Mouse (Mus musculus): ENCODE data around the gene Dbr1. TPM values are rescaled to one million over a fixed set of nuclear protein-coding genes. Genes with fewer than 3 reads are reported as not detected.

Dbr1 gene
- polyA plus RNA-seq, 1 experiment from 2014 or later: 14.2 TPM

GRCm38 (mm10) chr9:99624117-99624516 is 48.5 kb downstream of the Dbr1 start:
- TF ChIP-seq CTCF (IDR thresholded peaks at IDR 0.05; ENCODE audit: low read depth): no peak
- TF ChIP-seq EP300 (optimal IDR thresholded peaks at IDR 0.05): no peak
- H3K9me3 ChIP-seq (ENCODE audit: control insufficient read depth, low read length): no peaks in the 10 kb centered on the region
- no peak overlapping the region for H3K4me2 ChIP-seq (replicated peaks; ENCODE audit: low read depth)
- 72% methylated on average over 6 of the region's 6 CpGs for WGBS
- H3K27ac ChIP-seq (replicated peaks): no peak overlapping the region
- no peaks in the 10 kb centered on the region for H3K27me3 ChIP-seq (ENCODE audit: control insufficient read depth, insufficient read depth, low read length)
- H3K4me1 ChIP-seq (replicated peaks; ENCODE audit: control insufficient read depth, insufficient read depth): no peaks in the 10 kb centered on the region
- DNase-seq (ENCODE audit: low spot score) (no peak), ATAC-seq (ENCODE audit: low FRiP score, low TSS enrichment) (no peak)
- H3K4me3 ChIP-seq (ENCODE audit: low read depth, low read length): no peak overlapping the region
- no peak overlapping the region for H3K9ac ChIP-seq (ENCODE audit: low read length)
- H3K36me3 ChIP-seq (ENCODE audit: control insufficient read depth, insufficient read depth, low read length): no peaks in the 10 kb centered on the region

- Histone ChIP-seq H3K36me3 (ENCODE audit: control insufficient read depth, insufficient read depth, low read length) (no peaks in the 10 kb centered on the region), H3K4me3 (ENCODE audit: low read depth, low read length) (no peak overlapping the region), H3K4me2 (replicated peaks; ENCODE audit: low read depth) (peak overlapping the region; percentile 88), H3K4me1 (replicated peaks; ENCODE audit: control insufficient read depth, insufficient read depth) (0 out of 2 replicates have a peak, but pooled peaks cover 2% of the 10 kb centered on the region), H3K9ac (ENCODE audit: low read length) (no peak overlapping the region; the same call in 1 of the 2 replicates), H3K27me3 (ENCODE audit: control insufficient read depth, insufficient read depth, low read length) (no peaks in the 10 kb centered on the region), H3K9me3 (ENCODE audit: control insufficient read depth, low read length) (no peaks in the 10 kb centered on the region), H3K27ac (replicated peaks) (peak overlapping the region; percentile 84; the same call in 1 of the 2 replicates)
- 65% methylated on average over 4 of the region's 4 CpGs for WGBS
- DNase-seq (ENCODE audit: low spot score): no peak
- ATAC-seq (ENCODE audit: low FRiP score, low TSS enrichment): no peak
- no peak for TF ChIP-seq CTCF (IDR thresholded peaks at IDR 0.05; ENCODE audit: low read depth)
Observed at GRCm38 (mm10) chr9:99628581-99628980, 53.0 kb downstream of the Dbr1 start.

- TF ChIP-seq CTCF (IDR thresholded peaks at IDR 0.05; ENCODE audit: low read depth) (peak; percentile 38; the same call in 1 of the 2 replicates), EP300 (optimal IDR thresholded peaks at IDR 0.05) (no peak)
- peak; percentile 82 for DNase-seq (ENCODE audit: low spot score)
- Histone ChIP-seq H3K4me1 (replicated peaks; ENCODE audit: control insufficient read depth, insufficient read depth) (0 out of 2 replicates have a peak, but pooled peaks cover 2% of the 10 kb centered on the region), H3K27me3 (ENCODE audit: control insufficient read depth, insufficient read depth, low read length) (no peaks in the 10 kb centered on the region), H3K9me3 (ENCODE audit: control insufficient read depth, low read length) (no peaks in the 10 kb centered on the region), H3K36me3 (ENCODE audit: control insufficient read depth, insufficient read depth, low read length) (no peaks in the 10 kb centered on the region), H3K27ac (replicated peaks) (peak within 1 kb of the TSS; percentile 84), H3K9ac (ENCODE audit: low read length) (peak within 1 kb of the TSS; percentile 80), H3K4me2 (replicated peaks; ENCODE audit: low read depth) (peak within 1 kb of the TSS; percentile 88), H3K4me3 (ENCODE audit: low read depth, low read length) (peak within 1 kb of the TSS; percentile 63)
- ATAC-seq (ENCODE audit: low FRiP score, low TSS enrichment): peak; percentile 79
- under 1% methylated on average over 44 of the region's 44 CpGs for WGBS
Observed at GRCm38 (mm10) chr9:99629281-99630011, 53.8 kb downstream of the Dbr1 start, which contains the start of gene Dzip1l. Gene Dzip1l (plus strand): TSS chr9:99629496.

GRCm38 (mm10) chr9:99630071-99630470 is 54.5 kb downstream of the Dbr1 start:
- ATAC-seq (ENCODE audit: low FRiP score, low TSS enrichment) (0 out of 2 replicates have a peak, but pooled peaks have one; percentile 28), DNase-seq (ENCODE audit: low spot score) (peak; percentile 27)
- Histone ChIP-seq H3K4me2 (replicated peaks; ENCODE audit: low read depth) (peak overlapping the region; percentile 88), H3K9me3 (ENCODE audit: control insufficient read depth, low read length) (no peaks in the 10 kb centered on the region), H3K4me1 (replicated peaks; ENCODE audit: control insufficient read depth, insufficient read depth) (0 out of 2 replicates have a peak, but pooled peaks cover 2% of the 10 kb centered on the region), H3K9ac (ENCODE audit: low read length) (peak overlapping the region; percentile 80), H3K27me3 (ENCODE audit: control insufficient read depth, insufficient read depth, low read length) (no peaks in the 10 kb centered on the region), H3K36me3 (ENCODE audit: control insufficient read depth, insufficient read depth, low read length) (peaks cover 2% of the 10 kb centered on the region; the same call in 1 of the 2 replicates), H3K27ac (replicated peaks) (peak overlapping the region; percentile 84), H3K4me3 (ENCODE audit: low read depth, low read length) (peak overlapping the region; percentile 63)
- TF ChIP-seq CTCF (IDR thresholded peaks at IDR 0.05; ENCODE audit: low read depth) (no peak), EP300 (optimal IDR thresholded peaks at IDR 0.05) (no peak)
- under 1% methylated on average over 11 of the region's 11 CpGs for WGBS

- peak overlapping the region; percentile 80 for H3K9ac ChIP-seq (ENCODE audit: low read length)
Observed at GRCm38 (mm10) chr9:99630528-99631125, 55.0 kb downstream of the Dbr1 start.

More at GRCm38 (mm10) chr9:99630528-99631125, 55.0 kb downstream of the Dbr1 start:
- TF ChIP-seq EP300 (optimal IDR thresholded peaks at IDR 0.05): no peak
- no peak for TF ChIP-seq CTCF (IDR thresholded peaks at IDR 0.05; ENCODE audit: low read depth)
- no peak for ATAC-seq (ENCODE audit: low FRiP score, low TSS enrichment)
- 43% methylated on average over 9 of the region's 9 CpGs for WGBS
- H3K4me1 ChIP-seq (replicated peaks; ENCODE audit: control insufficient read depth, insufficient read depth): 0 out of 2 replicates have a peak, but pooled peaks cover 2% of the 10 kb centered on the region
- H3K9me3 ChIP-seq (ENCODE audit: control insufficient read depth, low read length): no peaks in the 10 kb centered on the region
- H3K27ac ChIP-seq (replicated peaks): peak overlapping the region; percentile 84
- H3K4me3 ChIP-seq (ENCODE audit: low read depth, low read length): peak overlapping the region; percentile 63
- DNase-seq (ENCODE audit: low spot score): no peak
- peaks cover 2% of the 10 kb centered on the region; the same call in 1 of the 2 replicates for H3K36me3 ChIP-seq (ENCODE audit: control insufficient read depth, insufficient read depth, low read length)
- H3K4me2 ChIP-seq (replicated peaks; ENCODE audit: low read depth): peak overlapping the region; percentile 88
- no peaks in the 10 kb centered on the region for H3K27me3 ChIP-seq (ENCODE audit: control insufficient read depth, insufficient read depth, low read length)

Measured in stomach, postnatal 0 days (tissue).